Mouse (Mus musculus): Measurements from ENCODE around the gene Zdhhc4.
A peak's percentile ranks its signal among the peaks of the same experiment; 100 is the strongest.

Gene Zdhhc4

DNA sequence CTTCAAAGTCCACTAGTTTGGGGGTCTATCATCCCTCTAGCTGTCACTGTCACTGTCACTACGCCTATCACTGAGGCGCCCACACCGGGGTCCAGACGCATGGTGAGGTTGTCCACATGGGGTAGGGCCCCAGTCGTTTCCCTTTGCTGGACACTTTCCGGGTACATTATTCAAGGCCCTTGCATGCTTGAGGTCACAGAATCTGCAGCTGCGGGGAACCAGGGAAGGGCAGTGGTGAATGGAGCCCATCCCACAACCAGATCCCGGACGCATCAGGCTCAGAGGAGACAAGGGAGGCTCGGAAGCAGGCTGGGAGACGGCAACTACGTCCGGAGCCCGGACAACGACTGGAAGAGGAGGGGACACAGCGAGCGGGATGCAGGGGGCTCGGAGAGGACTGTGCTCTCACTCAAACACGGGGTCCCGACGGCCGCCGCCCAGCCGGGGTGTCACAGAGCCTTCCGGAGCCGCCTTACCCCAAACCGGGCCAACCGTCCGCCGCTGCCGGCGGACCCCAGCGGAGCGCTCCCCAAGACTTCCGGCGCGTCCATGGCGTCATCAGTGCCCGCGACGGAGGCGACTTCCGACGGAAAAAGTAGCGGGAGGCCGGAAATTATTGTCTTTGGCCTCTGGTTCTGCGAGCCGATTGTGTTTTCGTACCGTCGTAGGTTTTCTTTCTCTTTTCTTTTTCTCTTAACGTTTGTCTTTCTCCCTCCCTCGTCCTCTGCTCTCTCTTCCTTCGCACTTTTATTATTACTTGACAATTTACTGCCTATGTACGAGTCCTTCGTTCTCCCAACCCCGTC is at the start of gene Zdhhc4:
Gene Zdhhc4 (minus strand): TSS at position 567 of the 806 bp plus-strand sequence.
- DNase-seq: peak; percentile 96 to 97

DNA sequence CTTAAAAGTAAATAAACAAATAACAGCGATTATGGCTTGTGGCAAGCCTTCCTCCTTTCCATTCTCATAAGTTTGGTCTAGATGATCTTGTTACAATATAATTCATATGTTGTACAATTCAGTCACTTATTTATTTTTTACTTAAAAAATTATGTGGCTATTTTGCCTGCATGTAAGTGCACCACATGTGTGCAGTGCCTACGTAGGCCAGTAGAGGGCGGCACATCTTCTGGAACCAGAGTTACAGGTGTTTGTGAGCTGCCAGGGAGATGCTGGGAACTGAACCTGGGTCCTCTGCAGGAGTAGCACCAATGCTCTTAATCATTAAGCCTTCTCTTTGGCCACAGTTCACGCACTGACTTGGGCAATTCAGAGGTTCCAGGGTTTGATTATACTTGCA is 47.1 kb upstream of the Zdhhc4 start:
- DNase-seq: peak; percentile 18 to 23

DNA sequence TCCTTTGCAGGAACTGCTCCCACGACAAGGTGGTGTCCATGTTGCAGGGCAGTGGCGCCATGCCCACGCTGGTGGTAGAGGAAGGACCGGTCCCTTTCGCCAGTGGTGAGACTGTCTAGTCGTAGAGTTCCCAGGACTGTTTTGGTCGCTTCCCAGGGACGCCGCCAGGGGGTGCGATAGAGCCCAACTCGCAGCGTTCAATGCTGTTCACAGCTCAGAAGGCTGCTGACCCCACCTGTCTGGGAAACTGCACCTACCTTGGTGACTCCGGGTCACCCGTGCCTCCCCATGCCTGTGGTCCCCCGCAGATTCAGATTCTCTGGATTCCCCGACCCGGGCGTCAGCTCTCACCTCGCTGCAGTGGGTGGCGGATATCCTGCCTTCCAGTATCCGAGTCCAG is 46.2 kb upstream of the Zdhhc4 start:
- peak; percentile 85 to 87 for DNase-seq

DNA sequence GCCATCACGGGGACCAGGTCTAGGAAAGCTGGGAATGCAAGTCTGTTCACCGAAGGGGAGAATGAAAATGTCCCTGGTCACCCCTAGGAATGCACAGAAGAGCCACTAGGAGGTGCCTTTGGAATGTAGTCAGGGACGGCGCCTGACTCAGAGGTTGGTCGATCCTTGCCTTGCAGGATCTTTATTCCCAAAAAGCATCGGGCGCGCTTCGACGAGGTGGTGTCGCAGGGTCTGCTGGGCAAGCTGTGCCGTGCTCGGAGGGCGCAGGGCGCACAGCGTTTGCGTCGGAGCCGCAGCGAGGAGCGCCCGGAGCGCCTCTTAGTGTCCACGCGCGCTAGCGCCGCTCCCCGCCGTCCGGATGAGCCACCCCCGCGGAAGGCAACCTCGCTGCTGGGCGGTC is 43.8 kb upstream of the Zdhhc4 start:
- DNase-seq: peak; percentile 44 to 61

- no peak for DNase-seq
Measured at GRCm38 (mm10) chr5:143371146-143371510, 42.1 kb upstream of the Zdhhc4 start.

DNA sequence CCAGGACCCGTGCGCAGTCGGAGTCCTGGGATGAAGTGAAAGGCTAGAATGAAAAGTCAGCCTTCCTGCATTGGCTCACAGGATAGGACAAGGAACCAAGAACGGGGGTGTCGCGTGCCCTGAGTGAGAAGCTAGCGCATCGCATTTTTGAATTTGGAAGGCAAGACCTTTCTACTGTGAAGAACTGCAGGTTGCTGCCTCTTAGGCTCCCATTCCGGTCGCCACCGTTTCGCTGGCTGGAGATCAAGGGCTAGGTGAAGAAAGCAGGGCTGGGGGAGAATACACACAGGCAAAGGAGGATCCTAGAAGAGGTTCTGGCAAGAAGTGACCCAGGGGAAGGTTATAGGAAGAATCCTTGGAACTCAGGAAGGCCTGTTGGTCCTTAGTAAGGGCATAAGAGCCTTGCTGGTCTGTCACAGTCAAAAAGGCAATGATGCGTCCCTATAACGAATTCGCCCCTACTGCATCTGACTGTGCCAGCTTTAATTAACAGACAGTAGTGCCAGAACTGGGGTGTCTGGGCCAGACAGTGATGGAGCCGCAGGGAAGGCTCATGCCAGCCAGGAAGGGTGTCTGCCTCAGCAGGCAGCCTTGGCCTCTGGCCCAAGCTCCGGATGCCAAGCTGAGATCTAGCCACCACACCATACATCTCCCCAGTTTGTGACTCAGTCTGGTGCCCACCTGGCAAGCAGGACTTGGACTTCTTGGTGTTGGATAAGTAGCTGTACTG is 41.5 kb upstream of the Zdhhc4 start:
- no peak for DNase-seq

DNA sequence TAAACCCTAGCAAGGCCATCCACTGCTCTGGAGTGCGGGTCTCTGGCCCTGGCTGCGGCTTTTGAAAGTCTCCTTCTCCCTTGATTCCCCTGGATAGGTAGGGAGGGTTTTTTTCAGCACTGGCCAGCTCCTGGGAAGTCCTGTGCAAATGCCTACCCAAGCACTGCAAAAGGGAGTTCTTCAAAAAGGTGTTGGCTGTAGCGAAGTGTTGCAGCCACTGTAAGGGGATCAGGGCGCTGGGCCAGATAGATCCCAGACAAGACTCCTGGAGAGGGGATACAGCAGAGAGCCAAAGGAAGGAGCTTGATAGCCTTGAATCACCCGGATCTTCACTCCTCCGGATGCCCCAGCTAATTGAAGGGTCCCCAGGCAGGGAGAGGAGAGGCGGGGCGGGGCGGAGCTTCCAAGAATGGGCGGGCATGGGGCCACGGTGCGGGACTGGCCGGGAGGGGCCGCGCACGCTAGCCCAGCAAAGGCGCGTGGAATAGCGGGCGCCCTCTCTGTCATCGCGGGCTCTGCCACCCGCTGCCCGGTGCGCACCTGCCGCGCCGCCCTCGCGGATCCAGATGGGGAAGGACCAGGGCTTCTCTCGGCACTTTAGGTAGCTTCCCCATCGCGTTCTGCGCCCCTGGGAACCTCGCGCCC is 40.7 kb upstream of the Zdhhc4 start:
- peak; percentile 49 to 51 for DNase-seq

GRCm38 (mm10) chr5:143367931-143368330 is 38.9 kb upstream of the Zdhhc4 start:
- DNase-seq: no peak

- DNase-seq: peak; percentile 60 to 75
Measured at GRCm38 (mm10) chr5:143363678-143364615, 34.9 kb upstream of the Zdhhc4 start.

- DNase-seq: no peak
Measured at GRCm38 (mm10) chr5:143361428-143361827, 32.4 kb upstream of the Zdhhc4 start.

DNA sequence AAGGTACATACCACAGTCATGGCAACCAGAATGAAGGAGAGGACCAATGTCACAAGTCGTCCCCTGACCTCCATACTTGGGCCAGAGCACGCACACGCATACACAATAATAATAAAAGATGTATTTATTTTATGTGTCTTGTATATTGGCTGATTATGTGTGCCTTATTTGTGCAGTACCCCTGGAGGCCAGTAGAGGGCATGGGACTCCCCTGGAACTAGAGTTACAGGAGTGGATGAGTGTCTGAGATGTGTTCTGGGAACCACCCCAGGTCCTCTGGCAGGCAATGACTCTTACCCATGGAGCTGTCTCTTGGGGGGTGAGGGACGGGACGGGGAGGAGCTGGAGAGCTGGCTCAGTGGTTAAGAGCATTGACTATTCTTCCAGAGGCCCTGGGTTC is 30.9 kb upstream of the Zdhhc4 start:
- DNase-seq: peak; percentile 38 to 45

DNA sequence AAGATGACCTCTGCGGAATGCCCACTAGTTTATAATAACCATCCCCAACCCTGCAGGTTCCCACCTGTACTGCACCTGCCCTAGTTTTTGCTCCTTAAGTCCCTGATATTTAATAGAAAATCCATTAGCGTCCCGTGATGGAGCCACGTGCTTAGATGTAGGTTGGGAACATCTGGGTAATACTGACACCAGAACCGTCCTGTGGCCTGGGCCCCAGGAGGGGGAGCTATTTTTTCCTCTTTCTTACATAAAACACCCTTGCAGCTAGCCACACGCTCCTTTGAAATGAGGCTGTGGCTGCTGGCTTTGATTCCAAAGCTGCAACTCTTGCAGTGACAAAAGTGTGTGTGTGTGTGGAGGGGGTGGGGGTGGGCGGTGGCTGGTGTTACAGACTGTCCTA is 30.2 kb upstream of the Zdhhc4 start:
- no peak for DNase-seq

- no peak for DNase-seq
Measured at GRCm38 (mm10) chr5:143357564-143357963, 28.5 kb upstream of the Zdhhc4 start.

DNA sequence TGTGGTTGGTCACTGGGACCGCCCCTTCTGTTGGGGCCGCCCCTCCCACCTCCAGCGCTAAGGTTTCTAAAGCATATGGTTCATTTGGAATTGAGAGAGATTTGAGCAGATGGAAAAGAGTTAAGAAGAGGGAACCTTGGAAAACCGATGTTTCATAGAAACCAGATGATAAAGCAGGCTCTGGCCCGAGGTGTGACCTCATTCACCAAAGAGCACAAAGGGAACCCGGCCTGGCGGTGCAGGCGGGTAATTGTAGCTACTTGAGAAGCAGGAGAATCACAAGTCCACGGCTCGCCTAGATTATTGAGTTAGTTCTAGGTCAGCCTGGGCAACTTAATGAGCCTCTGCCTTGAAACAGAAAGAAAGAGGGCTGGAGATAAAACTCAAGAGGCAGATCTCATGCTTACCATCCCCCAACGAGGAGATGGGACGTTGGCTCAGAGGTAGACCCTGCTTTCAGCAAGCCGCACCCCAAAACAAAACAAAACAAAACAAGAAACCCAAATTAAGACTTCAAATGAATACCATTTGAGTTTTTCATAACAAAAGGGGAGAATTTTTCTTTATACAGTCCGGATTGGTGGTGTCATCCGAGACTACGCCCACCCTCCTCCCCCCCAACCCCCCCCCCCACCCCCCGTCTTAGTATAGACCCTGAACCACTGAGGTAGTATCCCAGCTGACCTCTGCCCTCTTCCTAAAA is 27.8 kb upstream of the Zdhhc4 start, which contains the start of gene Grid2ip:
Gene Grid2ip (plus strand): TSS at position 653 of the 703 bp plus-strand sequence.
- DNase-seq: no peak

- no peak for DNase-seq
Measured at GRCm38 (mm10) chr5:143356017-143356416, 27.0 kb upstream of the Zdhhc4 start.

GRCm38 (mm10) chr5:143346367-143346766 is 17.3 kb upstream of the Zdhhc4 start:
- DNase-seq: peak in 1 of 2 experiments; percentile 44

DNA sequence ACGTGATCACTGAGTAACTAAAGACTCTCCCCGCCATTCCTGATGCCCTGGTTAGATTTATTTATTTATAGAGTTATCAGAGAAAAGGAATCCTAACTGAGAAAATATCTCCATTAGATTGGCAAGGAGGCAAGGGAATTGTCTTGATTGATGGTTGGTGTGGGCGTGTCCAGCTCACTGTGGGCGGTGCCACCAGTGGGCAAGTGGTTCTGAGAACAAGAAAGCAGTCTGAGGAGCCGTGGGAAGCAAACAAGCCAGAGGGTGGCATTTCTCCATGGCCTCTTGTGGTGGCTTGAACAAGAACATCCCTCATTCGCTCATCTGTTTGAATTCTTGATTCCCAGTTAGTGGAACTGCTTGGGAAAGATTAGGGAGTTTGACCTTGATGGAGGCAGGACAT is 10.5 kb upstream of the Zdhhc4 start:
- DNase-seq: no peak

DNA sequence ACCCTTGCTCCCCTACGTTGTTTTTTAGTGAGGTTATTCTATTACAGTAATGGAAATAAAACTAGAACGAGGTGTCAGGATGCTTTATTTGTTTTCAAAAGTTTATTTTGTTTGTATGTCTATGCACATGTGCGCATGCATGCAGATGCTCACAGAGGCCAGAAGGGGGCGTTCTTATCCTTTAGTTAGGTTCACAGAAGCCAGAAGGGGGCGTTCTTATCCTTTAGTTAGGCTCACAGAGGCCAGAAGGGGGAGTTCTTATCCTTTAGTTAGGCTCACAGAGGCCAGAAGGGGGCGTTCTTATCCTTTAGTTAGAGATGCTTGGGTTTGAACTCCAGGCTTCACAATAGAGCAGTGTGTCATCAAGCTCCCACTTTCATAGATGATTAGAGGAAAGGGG is 7.5 kb upstream of the Zdhhc4 start:
- DNase-seq: no peak

DNA sequence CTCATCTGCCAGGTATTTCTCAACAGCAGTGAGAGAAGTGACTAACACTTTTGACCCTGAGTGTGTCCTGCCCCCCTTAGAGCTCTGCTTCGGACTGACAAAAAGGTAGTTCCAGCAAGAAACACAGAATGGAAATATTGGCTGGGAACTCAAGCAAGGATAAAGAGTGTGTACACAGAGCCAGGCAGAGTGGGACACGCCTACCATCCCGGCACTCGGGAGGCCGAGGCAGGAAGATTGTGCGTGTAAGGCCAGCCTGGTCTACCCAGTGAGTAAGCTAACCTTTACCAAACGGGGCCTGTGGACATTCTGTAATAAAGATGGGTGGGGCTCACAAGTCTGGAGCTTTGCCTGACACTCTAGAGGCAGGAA is 6.0 kb upstream of the Zdhhc4 start:
- no peak for DNase-seq

DNA sequence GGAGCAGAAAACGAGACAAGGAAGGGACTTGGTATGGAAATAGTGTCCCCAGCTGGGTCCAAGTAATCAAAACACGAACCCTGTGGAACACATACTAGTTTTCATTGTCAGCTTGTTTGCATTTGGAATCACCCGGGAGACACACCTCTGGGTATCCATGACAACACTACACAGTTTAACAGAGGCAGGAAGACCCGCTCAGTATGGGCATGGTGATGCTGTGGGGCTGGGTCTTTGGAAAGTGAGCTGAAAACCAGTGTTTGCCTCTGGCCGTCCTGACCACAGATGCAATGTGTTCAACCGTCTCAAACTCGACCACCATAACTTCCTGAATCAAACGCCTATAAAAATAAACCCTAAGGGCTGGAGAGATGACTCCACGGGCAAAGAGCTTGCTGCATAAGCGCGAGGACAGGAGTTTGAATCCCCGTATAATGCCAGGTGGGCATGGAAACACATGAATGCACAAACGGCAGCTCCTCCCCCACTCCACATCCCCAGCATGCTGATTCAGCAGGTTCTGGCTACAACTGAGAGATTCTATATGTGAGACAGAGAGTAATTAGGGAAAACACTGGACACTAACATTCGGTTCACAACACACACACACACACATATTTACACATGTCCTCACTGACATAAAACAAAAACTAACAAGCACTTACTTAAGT is 5.5 kb upstream of the Zdhhc4 start:
- no peak for DNase-seq

- peak; percentile 85 to 88 for DNase-seq
Measured at GRCm38 (mm10) chr5:143333872-143334271, 4.8 kb upstream of the Zdhhc4 start.

Data from kidney, postnatal 4 days (tissue).